Mouse (Mus musculus): ENCODE data around the gene Itgb1bp1.

The Itgb1bp1 gene

GRCm38 (mm10) chr12:21301932-21302331 is 15.8 kb upstream of the Itgb1bp1 start:
- no peak for DNase-seq (ENCODE audit: low read depth, low spot score)

GRCm38 (mm10) chr12:21301324-21301723 is 15.2 kb upstream of the Itgb1bp1 start:
- DNase-seq (ENCODE audit: low read depth, low spot score): no peak

- DNase-seq (ENCODE audit: low read depth, low spot score): no peak
These were observed 12.8 kb upstream of the Itgb1bp1 start for GRCm38 (mm10) chr12:21298856-21299255.

- DNase-seq (ENCODE audit: low read depth, low spot score): no peak
These were observed 3.6 kb upstream of the Itgb1bp1 start for GRCm38 (mm10) chr12:21289651-21290050.

GRCm38 (mm10) chr12:21288716-21289395 is 2.8 kb upstream of the Itgb1bp1 start:
- DNase-seq (ENCODE audit: low read depth, low spot score): no peak

- DNase-seq (ENCODE audit: low read depth, low spot score): peak; percentile 55
These were observed 897 bp upstream of the Itgb1bp1 start for GRCm38 (mm10) chr12:21286712-21287650.

GRCm38 (mm10) chr12:21285508-21286242 is 409 bp downstream of the Itgb1bp1 start:
- DNase-seq (ENCODE audit: low read depth, low spot score): no peak

GRCm38 (mm10) chr12:21284761-21285441 is 1.2 kb downstream of the Itgb1bp1 start, which contains the start of gene Cpsf3:
Gene Cpsf3 (plus strand): TSS chr12:21285391.
- DNase-seq (ENCODE audit: low read depth, low spot score): no peak

- DNase-seq (ENCODE audit: low read depth, low spot score): no peak
These were observed 8.7 kb downstream of the Itgb1bp1 start for GRCm38 (mm10) chr12:21277352-21277864.

- no peak for DNase-seq (ENCODE audit: low read depth, low spot score)
These were observed 11.6 kb downstream of the Itgb1bp1 start for GRCm38 (mm10) chr12:21274446-21274845.

GRCm38 (mm10) chr12:21268083-21268616 is 17.9 kb downstream of the Itgb1bp1 start:
- no peak for DNase-seq (ENCODE audit: low read depth, low spot score)

GRCm38 (mm10) chr12:21266784-21267098 is 19.3 kb downstream of the Itgb1bp1 start:
- no peak for DNase-seq (ENCODE audit: low read depth, low spot score)

GRCm38 (mm10) chr12:21265946-21266783 is 19.9 kb downstream of the Itgb1bp1 start:
- peak; percentile 83 for DNase-seq (ENCODE audit: low read depth, low spot score)

- DNase-seq (ENCODE audit: low read depth, low spot score): no peak
These were observed 20.6 kb downstream of the Itgb1bp1 start for GRCm38 (mm10) chr12:21265501-21265900.

- DNase-seq (ENCODE audit: low read depth, low spot score): no peak
These were observed 21.1 kb downstream of the Itgb1bp1 start for GRCm38 (mm10) chr12:21264970-21265369.

GRCm38 (mm10) chr12:21264241-21264640 is 21.8 kb downstream of the Itgb1bp1 start:
- DNase-seq (ENCODE audit: low read depth, low spot score): no peak

- no peak for DNase-seq (ENCODE audit: low read depth, low spot score)
These were observed 22.8 kb downstream of the Itgb1bp1 start for GRCm38 (mm10) chr12:21263256-21263655.

- no peak for DNase-seq (ENCODE audit: low read depth, low spot score)
These were observed 24.6 kb downstream of the Itgb1bp1 start for GRCm38 (mm10) chr12:21261521-21261920.

- DNase-seq (ENCODE audit: low read depth, low spot score): peak; percentile 21
These were observed 25.4 kb downstream of the Itgb1bp1 start for GRCm38 (mm10) chr12:21260494-21261256.

All from ZHBTc4 (cell line).